Mouse (Mus musculus): ENCODE measurements around the gene Krtap5-2. TPM values are rescaled to one million over a fixed set of nuclear protein-coding genes. Genes with fewer than 3 reads are reported as not detected.

The Krtap5-2 gene
- not detected for polyA plus RNA-seq (2014; fragmentation: Illumina TruSeq; extraction: RNeasy Lipid Tissue Mini Kit (QIAGEN cat#74804); ENCODE audit: insufficient read depth, low read depth, low replicate concordance)

DNA sequence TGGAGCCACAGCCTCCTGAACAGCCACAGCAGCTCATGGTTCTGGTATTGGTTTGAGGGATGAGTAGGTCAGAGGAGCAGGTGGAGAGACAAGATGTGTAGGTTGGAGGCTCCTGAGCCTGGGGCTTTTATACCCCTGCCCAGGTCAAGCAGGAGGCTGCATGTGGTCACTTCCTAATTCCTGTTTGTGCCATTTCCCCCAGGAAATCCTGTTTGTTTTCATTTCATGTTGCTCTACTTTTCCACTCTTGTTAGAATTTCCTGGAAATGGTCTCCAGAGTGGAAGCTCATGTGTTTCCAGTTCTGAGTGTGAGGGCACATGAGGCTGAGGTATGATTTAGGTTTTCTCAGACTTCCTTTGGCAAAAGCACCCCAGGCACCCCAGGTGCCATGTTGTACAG lies at the start of gene Krtap5-2:
TSS of gene Krtap5-2 (minus strand) at position 101 of the 400 bp plus-strand sequence.

DNA sequence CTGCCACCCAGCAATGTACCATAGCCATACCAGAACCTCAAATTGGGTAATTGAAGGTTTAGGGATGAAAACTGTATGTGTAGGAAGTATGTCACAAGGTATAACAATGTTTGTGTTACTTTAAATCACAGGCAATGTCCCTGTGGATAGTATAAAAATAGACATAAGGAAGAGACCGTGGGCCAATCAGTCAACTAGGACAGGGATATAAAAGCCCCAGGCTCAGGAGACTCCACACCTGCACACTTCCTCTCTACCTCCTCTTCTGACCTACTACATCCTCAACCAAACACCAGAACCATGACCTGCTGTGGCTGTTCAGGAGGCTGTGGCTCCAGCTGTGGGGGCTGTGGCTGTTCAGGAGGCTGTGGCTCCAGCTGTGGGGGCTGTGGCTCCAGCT lies 35.8 kb upstream of the Krtap5-2 start, which contains the start of gene Gm7579:
TSS of gene Gm7579 (plus strand) at position 301 of the 400 bp plus-strand sequence.

DNA sequence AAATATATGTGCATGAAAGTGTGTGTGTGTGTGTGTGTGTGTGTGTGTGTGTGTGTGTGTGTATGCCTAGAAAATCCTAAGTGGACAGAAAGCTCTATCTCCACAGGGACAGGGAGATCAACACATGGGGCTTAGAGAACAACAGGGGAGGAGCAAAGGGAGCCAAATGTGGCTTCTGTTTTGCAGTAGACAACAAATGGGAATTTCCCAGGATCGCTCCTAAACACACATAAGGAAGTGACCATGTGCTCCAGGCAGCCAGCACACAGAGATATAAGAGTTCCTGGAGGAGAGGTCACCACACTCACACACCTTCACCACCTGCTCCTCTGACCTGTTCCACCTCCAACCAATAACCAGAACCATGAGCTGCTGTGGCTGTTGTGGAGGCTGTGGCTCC lies 25.3 kb upstream of the Krtap5-2 start, which contains the start of gene Krtap5-3:
TSS of gene Krtap5-3 (plus strand) at position 301 of the 400 bp plus-strand sequence.

DNA sequence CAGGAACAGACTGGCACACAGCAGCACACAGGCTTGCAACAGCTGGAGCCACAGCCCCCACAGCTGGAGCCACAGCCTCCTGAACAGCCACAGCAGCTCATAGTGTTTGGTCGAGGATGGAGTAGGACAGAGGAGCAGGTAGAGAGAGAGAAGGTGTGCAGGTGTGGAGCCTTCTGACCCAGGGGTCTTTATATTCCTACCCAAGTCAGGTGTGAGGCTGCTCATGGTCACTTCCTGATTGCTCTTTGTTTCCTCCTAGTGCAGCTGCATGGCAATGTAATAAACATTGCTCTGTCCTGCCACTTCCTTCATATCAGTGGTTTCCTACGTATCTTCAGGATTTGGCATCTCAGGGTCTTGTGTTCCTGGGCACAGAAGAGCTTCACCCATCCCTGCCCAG lies 14.5 kb upstream of the Krtap5-2 start, which contains the start of gene Gm10153:
TSS of gene Gm10153 (minus strand) at position 101 of the 400 bp plus-strand sequence.

DNA sequence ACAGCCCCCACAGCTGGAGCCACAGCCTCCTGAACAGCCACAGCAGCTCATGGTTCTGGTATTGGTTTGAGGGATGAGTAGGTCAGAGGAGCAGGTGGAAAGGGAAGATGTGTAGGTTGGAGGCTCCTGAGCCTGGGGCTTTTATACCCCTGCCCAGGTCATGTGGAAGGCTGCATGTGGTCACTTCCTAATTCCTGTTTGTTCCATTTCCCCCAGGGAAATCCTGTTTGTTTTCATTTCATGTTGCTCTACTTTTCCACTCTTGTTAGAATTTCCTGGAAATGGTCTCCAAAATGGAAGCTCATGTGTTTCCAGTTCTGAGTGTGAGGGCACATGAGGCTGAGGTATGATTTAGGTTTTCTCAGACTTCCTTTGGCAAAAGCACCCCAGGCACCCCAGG lies 10.2 kb downstream of the Krtap5-2 start, which contains the start of gene Gm4553:
TSS of gene Gm4553 (minus strand) at position 101 of the 400 bp plus-strand sequence.

GRCm38 (mm10) chr7:142157013-142157412 lies 18.8 kb downstream of the Krtap5-2 start, which contains the start of gene Gm29735:
Gene Gm29735, minus strand, starts transcription at chr7:142157113.

DNA sequence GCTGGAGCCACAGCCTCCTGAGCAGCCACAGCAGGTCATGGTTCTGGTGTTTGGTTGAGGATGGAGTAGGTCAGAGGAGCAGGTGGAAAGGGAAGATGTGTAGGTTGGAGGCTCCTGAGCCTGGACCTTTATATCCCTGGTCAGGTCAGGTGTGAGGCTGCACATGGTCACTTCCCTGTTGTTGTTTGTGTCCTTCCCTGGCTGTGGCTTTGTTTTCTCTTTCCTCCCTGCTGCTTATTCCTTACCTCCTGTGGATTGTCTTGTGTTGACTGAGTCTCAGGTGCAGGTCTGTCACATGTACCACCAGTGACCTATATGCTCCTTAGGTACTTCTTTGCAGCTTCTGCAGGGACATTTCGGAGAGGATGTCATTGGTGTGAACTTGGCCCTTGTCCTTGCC lies 31.3 kb downstream of the Krtap5-2 start, which contains the start of gene Gm45337:
TSS of gene Gm45337 (minus strand) at position 101 of the 400 bp plus-strand sequence.

DNA sequence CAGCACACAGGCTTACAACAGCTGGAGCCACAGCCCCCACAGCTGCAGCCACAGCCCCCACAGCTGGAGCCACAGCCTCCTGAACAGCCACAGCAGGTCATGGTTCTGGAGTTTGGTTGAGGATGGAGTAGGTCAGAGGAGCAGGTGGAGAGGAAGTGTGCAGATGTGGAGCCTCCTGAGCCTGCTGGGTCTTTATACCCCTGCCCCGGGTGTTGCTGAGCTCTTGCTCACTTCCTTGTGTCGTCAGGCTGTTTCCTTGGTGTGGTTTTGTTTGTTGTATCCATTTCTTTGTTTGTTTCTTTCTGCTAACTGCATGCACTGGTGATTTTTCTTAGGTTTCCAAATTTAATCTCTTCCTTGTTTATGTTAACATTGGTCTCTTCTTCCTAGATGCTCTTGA lies 39.9 kb downstream of the Krtap5-2 start, which contains the start of gene Gm39115:
TSS of gene Gm39115 (minus strand) at position 101 of the 400 bp plus-strand sequence.

Other genes with a start within 250 kb of the Krtap5-2 start
- not detected for gene Brsk2, start 226.3 kb downstream of the Krtap5-2 start, polyA plus RNA-seq (2014; fragmentation: Illumina TruSeq; extraction: RNeasy Lipid Tissue Mini Kit (QIAGEN cat#74804); ENCODE audit: insufficient read depth, low read depth, low replicate concordance)
- gene Mob2, start 114.9 kb downstream of the Krtap5-2 start, polyA plus RNA-seq (2014; fragmentation: Illumina TruSeq; extraction: RNeasy Lipid Tissue Mini Kit (QIAGEN cat#74804); ENCODE audit: insufficient read depth, low read depth, low replicate concordance): 60.9 TPM
- gene Dusp8, start 80.2 kb downstream of the Krtap5-2 start, polyA plus RNA-seq (2014; fragmentation: Illumina TruSeq; extraction: RNeasy Lipid Tissue Mini Kit (QIAGEN cat#74804); ENCODE audit: insufficient read depth, low read depth, low replicate concordance): 10.8 TPM
- not detected for gene Gm45618, start 55.3 kb downstream of the Krtap5-2 start, polyA plus RNA-seq (2014; fragmentation: Illumina TruSeq; extraction: RNeasy Lipid Tissue Mini Kit (QIAGEN cat#74804); ENCODE audit: insufficient read depth, low read depth, low replicate concordance)
- not detected for gene Gm39115, start 40.0 kb downstream of the Krtap5-2 start, polyA plus RNA-seq (2014; fragmentation: Illumina TruSeq; extraction: RNeasy Lipid Tissue Mini Kit (QIAGEN cat#74804); ENCODE audit: insufficient read depth, low read depth, low replicate concordance)
- gene Gm45337, start 31.4 kb downstream of the Krtap5-2 start, polyA plus RNA-seq (2014; fragmentation: Illumina TruSeq; extraction: RNeasy Lipid Tissue Mini Kit (QIAGEN cat#74804); ENCODE audit: insufficient read depth, low read depth, low replicate concordance): not detected
- not detected for gene Gm29735, start 18.9 kb downstream of the Krtap5-2 start, polyA plus RNA-seq (2014; fragmentation: Illumina TruSeq; extraction: RNeasy Lipid Tissue Mini Kit (QIAGEN cat#74804); ENCODE audit: insufficient read depth, low read depth, low replicate concordance)
- not detected for gene Gm4553, start 10.3 kb downstream of the Krtap5-2 start, polyA plus RNA-seq (2014; fragmentation: Illumina TruSeq; extraction: RNeasy Lipid Tissue Mini Kit (QIAGEN cat#74804); ENCODE audit: insufficient read depth, low read depth, low replicate concordance)
- not detected for gene Gm10153, start 14.4 kb upstream of the Krtap5-2 start, polyA plus RNA-seq (2014; fragmentation: Illumina TruSeq; extraction: RNeasy Lipid Tissue Mini Kit (QIAGEN cat#74804); ENCODE audit: insufficient read depth, low read depth, low replicate concordance)
- gene Krtap5-3, start 25.4 kb upstream of the Krtap5-2 start, polyA plus RNA-seq (2014; fragmentation: Illumina TruSeq; extraction: RNeasy Lipid Tissue Mini Kit (QIAGEN cat#74804); ENCODE audit: insufficient read depth, low read depth, low replicate concordance): not detected
- not detected for gene Gm7579, start 35.9 kb upstream of the Krtap5-2 start, polyA plus RNA-seq (2014; fragmentation: Illumina TruSeq; extraction: RNeasy Lipid Tissue Mini Kit (QIAGEN cat#74804); ENCODE audit: insufficient read depth, low read depth, low replicate concordance)
- gene Krtap5-5, start 54.0 kb upstream of the Krtap5-2 start, polyA plus RNA-seq (2014; fragmentation: Illumina TruSeq; extraction: RNeasy Lipid Tissue Mini Kit (QIAGEN cat#74804); ENCODE audit: insufficient read depth, low read depth, low replicate concordance): not detected
- gene Gm40460, start 65.1 kb upstream of the Krtap5-2 start, polyA plus RNA-seq (2014; fragmentation: Illumina TruSeq; extraction: RNeasy Lipid Tissue Mini Kit (QIAGEN cat#74804); ENCODE audit: insufficient read depth, low read depth, low replicate concordance): not detected
- gene Gm2431, start 82.3 kb upstream of the Krtap5-2 start, polyA plus RNA-seq (2014; fragmentation: Illumina TruSeq; extraction: RNeasy Lipid Tissue Mini Kit (QIAGEN cat#74804); ENCODE audit: insufficient read depth, low read depth, low replicate concordance): not detected
- not detected for gene Gm4559, start 98.4 kb upstream of the Krtap5-2 start, polyA plus RNA-seq (2014; fragmentation: Illumina TruSeq; extraction: RNeasy Lipid Tissue Mini Kit (QIAGEN cat#74804); ENCODE audit: insufficient read depth, low read depth, low replicate concordance)
- not detected for gene Krtap5-1, start 121.1 kb upstream of the Krtap5-2 start, polyA plus RNA-seq (2014; fragmentation: Illumina TruSeq; extraction: RNeasy Lipid Tissue Mini Kit (QIAGEN cat#74804); ENCODE audit: insufficient read depth, low read depth, low replicate concordance)
- not detected for gene Krtap5-4, start 127.5 kb upstream of the Krtap5-2 start, polyA plus RNA-seq (2014; fragmentation: Illumina TruSeq; extraction: RNeasy Lipid Tissue Mini Kit (QIAGEN cat#74804); ENCODE audit: insufficient read depth, low read depth, low replicate concordance)
- 17.5 TPM for gene Ifitm10, start 197.7 kb upstream of the Krtap5-2 start, polyA plus RNA-seq (2014; fragmentation: Illumina TruSeq; extraction: RNeasy Lipid Tissue Mini Kit (QIAGEN cat#74804); ENCODE audit: insufficient read depth, low read depth, low replicate concordance)
- not detected for gene Gm49369, start 206.7 kb upstream of the Krtap5-2 start, polyA plus RNA-seq (2014; fragmentation: Illumina TruSeq; extraction: RNeasy Lipid Tissue Mini Kit (QIAGEN cat#74804); ENCODE audit: insufficient read depth, low read depth, low replicate concordance)
- gene Ctsd, start 212.0 kb upstream of the Krtap5-2 start, polyA plus RNA-seq (2014; fragmentation: Illumina TruSeq; extraction: RNeasy Lipid Tissue Mini Kit (QIAGEN cat#74804); ENCODE audit: insufficient read depth, low read depth, low replicate concordance): 568 TPM